Mouse (Mus musculus) heart, embryonic 11.5 days (tissue): ENCODE data around the gene Gm525. TPM values are rescaled to one million over a fixed set of nuclear protein-coding genes. Genes with fewer than 3 reads are reported as not detected.
A peak's percentile ranks its signal among the peaks of the same experiment; 100 is the strongest.

Experiments
- ATAC-seq: fragments of 200-750 bp; cut with Nextera tagmentation; replicated peaks from 2 replicates; pipeline ENCODE4 v1.8.0; 2017; ENCODE audit warnings: moderate library complexity; ENCODE audit not compliant: insufficient number of reproducible peaks, low FRiP score, low TSS enrichment
- H3K27ac ChIP-seq: fragments of 300-500 bp; sonication (generic); 2 replicates; pipeline ENCODE4 v1.5.1; 2014; ENCODE audit warnings: mild to moderate bottlenecking, low read depth, low read length
- H3K27me3 ChIP-seq: fragments of 300-500 bp; sonication (generic); 2 replicates; pipeline ENCODE4 v1.6.1; 2014; ENCODE audit warnings: mild to moderate bottlenecking, low read length, mixed read lengths; ENCODE audit not compliant: control insufficient read depth, insufficient read depth
- H3K36me3 ChIP-seq: fragments of 300-500 bp; sonication (generic); 2 replicates; pipeline ENCODE4 v1.6.1; 2014; ENCODE audit warnings: mild to moderate bottlenecking, low read length, moderate library complexity, mixed read lengths; ENCODE audit not compliant: control insufficient read depth, insufficient read depth
- H3K4me1 ChIP-seq: fragments of 300-500 bp; sonication (generic); 2 replicates; pipeline ENCODE4 v1.6.1; 2014; ENCODE audit warnings: low read length; ENCODE audit not compliant: control insufficient read depth, insufficient read depth
- H3K4me2 ChIP-seq: fragments of 300-500 bp; sonication (generic); 2 replicates; pipeline ENCODE4 v1.6.1; 2014; ENCODE audit warnings: mild to moderate bottlenecking, moderate library complexity
- H3K4me3 ChIP-seq: fragments of 300-500 bp; sonication (generic); 2 replicates; pipeline ENCODE4 v1.5.1; 2014; ENCODE audit warnings: low read depth, low read length
- H3K9ac ChIP-seq: fragments of 300-500 bp; sonication (generic); 2 replicates; pipeline ENCODE4 v1.6.1; 2014; ENCODE audit warnings: mild to moderate bottlenecking, low read depth, low read length, moderate library complexity
- H3K9me3 ChIP-seq: fragments of 300-500 bp; sonication (generic); replicated peaks from 2 replicates; pipeline ENCODE4 v1.6.1; 2016; ENCODE audit warnings: low read length; ENCODE audit not compliant: control insufficient read depth
- WGBS: fragments of 180-500 bp; shearing (Covaris S2); extraction: QIAGEN DNeasy Blood & Tissue Kit; methylation state at CpG from one replicate; pipeline ENCODE4 v1.1.7; 2014; ENCODE audit not compliant: insufficient replicate concordance; 5-methylcytosine and 5-hydroxymethylcytosine counted together
- polyA plus RNA-seq: library from polyadenylated mRNA; unstranded; fragments of >200 nt; fragmentation: Nextera tagmentation; extraction: Ambion mirVana; gene quantifications from 2 replicates; pipeline ENCODE4 v1.2.1, GENCODE M21; 2014

The Gm525 gene
- polyA plus RNA-seq, 1 experiment from 2014 or later: not detected

- 82% methylated on average over 11 of the region's 11 CpGs for WGBS
- peaks cover 12% of the 10 kb centered on the region for H3K4me1 ChIP-seq
- ATAC-seq: no peak
Measured at GRCm38 (mm10) chr11:89105823-89106222, 32.2 kb downstream of the Gm525 start.

DNA sequence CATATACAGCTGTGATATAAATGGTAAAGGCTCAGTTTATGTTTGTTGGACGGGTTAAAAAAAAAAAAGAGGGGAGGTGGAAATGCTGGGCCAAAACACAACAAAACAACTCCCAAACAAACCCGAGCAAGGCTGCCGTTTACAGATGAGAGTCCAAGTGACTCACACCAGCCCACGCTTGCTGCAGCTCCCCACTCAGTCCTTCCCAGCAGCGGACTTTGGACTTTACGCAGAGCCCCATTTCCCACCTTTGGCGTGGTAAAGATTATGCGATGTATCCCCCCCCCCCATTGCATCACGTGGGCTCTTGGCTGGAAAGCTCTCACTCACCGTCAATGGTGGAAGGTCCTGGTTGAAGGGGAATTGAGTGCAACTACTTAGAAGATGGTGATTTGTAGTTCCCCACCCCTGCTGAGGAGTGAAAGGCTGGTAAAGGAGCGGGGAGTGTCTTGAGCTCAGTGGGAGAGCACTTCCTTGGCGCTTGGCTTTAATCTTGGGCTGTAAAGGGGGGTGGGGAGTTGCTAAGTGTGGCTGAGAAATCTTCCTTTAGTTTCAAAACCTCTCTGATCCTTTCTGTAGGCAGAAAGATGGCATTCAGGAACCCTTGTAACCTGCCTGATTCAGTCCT lies 33.7 kb downstream of the Gm525 start:
- no peak for ATAC-seq
- Histone ChIP-seq H3K36me3 (no peaks in the 10 kb centered on the region), H3K9me3 (no peaks in the 10 kb centered on the region), H3K27me3 (no peaks in the 10 kb centered on the region), H3K4me3 (no peak overlapping the region), H3K9ac (no peak overlapping the region), H3K4me1 (peaks cover 8% of the 10 kb centered on the region; the same call in 1 of the 2 replicates), H3K27ac (no peak overlapping the region), H3K4me2 (no peak overlapping the region)
- 21% methylated on average over 12 of the region's 12 CpGs for WGBS

More at GRCm38 (mm10) chr11:89105823-89106222, 32.2 kb downstream of the Gm525 start:
- H3K4me3 ChIP-seq: no peak overlapping the region
- H3K27ac ChIP-seq: no peak overlapping the region
- no peaks in the 10 kb centered on the region for H3K36me3 ChIP-seq
- no peak overlapping the region for H3K4me2 ChIP-seq
- no peaks in the 10 kb centered on the region for H3K9me3 ChIP-seq
- H3K27me3 ChIP-seq: no peaks in the 10 kb centered on the region
- no peak overlapping the region for H3K9ac ChIP-seq

GRCm38 (mm10) chr11:89124411-89124810 lies 50.8 kb downstream of the Gm525 start:
- WGBS: 13% methylated on average over 13 of the region's 13 CpGs
- no peaks in the 10 kb centered on the region for H3K27me3 ChIP-seq
- H3K4me3 ChIP-seq: no peak overlapping the region
- no peak for ATAC-seq
- H3K4me2 ChIP-seq: peak overlapping the region; percentile 31; the same call in 1 of the 2 replicates
- H3K9me3 ChIP-seq: no peaks in the 10 kb centered on the region
- H3K27ac ChIP-seq: no peak overlapping the region
- peaks cover 4% of the 10 kb centered on the region; the same call in 1 of the 2 replicates for H3K4me1 ChIP-seq
- no peaks in the 10 kb centered on the region for H3K36me3 ChIP-seq
- peak overlapping the region; percentile 11 for H3K9ac ChIP-seq

- H3K4me3 ChIP-seq: no peak overlapping the region
- no peaks in the 10 kb centered on the region for H3K27me3 ChIP-seq
- H3K9me3 ChIP-seq: no peaks in the 10 kb centered on the region
- WGBS: 32% methylated on average over 4 of the region's 4 CpGs
- peaks cover 4% of the 10 kb centered on the region; the same call in 1 of the 2 replicates for H3K4me1 ChIP-seq
- H3K36me3 ChIP-seq: no peaks in the 10 kb centered on the region
- no peak overlapping the region for H3K27ac ChIP-seq
- ATAC-seq: no peak
- no peak overlapping the region for H3K9ac ChIP-seq
- no peak overlapping the region for H3K4me2 ChIP-seq
Measured at GRCm38 (mm10) chr11:89130856-89131255, 57.2 kb downstream of the Gm525 start.

DNA sequence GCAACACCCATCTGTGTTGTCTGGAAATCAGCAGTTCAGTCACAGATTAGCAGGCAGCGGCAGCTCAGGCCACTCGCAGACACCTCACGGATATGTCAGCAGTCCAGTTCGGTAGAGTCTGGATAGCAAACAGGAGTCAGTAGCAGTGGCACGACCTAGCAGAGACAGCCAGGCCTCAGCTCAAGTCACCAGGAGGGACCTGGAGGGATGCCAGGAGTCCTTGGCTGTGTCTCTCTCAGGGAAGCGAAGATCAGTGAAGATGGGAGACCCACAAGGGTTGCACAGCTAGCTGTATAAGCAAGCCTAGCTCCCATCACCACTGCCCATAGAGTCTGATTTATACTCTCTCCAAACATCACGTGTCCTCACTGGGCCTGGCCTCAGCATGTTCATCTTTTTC lies 58.8 kb downstream of the Gm525 start:
- Histone ChIP-seq H3K4me1 (peaks cover 4% of the 10 kb centered on the region; the same call in 1 of the 2 replicates), H3K27ac (no peak overlapping the region), H3K4me2 (no peak overlapping the region), H3K36me3 (no peaks in the 10 kb centered on the region), H3K9ac (no peak overlapping the region), H3K4me3 (no peak overlapping the region), H3K27me3 (no peaks in the 10 kb centered on the region), H3K9me3 (no peaks in the 10 kb centered on the region)
- WGBS: 46% methylated on average over 7 of the region's 7 CpGs
- no peak for ATAC-seq

DNA sequence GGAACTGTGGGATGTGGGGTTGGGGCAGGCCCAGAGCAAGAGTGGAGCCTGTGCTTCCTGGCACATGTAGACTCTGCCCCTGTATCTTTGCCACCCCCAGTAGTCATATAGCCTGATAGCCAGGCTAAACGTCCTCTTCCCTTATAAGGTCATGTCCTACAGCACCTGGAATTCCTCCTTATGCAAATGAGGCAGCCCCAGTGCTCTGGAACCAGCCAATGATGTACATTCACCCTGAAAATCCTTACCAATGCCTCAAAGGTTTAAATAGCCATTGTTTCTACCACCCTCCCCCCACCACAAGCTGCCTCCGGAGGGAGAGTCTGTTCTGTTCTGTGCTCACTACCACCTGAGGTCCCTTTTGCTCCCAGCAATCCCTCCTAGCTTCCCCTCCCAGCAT lies 60.6 kb downstream of the Gm525 start:
- WGBS: 59% methylated on average over 2 of the region's 2 CpGs
- ATAC-seq: no peak
- no peaks in the 10 kb centered on the region for H3K36me3 ChIP-seq

GRCm38 (mm10) chr11:89137915-89138314 lies 64.3 kb downstream of the Gm525 start:
- no peak overlapping the region for H3K9ac ChIP-seq
- H3K4me2 ChIP-seq: no peak overlapping the region
- no peaks in the 10 kb centered on the region for H3K27me3 ChIP-seq
- H3K27ac ChIP-seq: no peak overlapping the region
- 85% methylated on average over 2 of the region's 2 CpGs for WGBS
- no peaks in the 10 kb centered on the region for H3K9me3 ChIP-seq
- H3K4me1 ChIP-seq: no peaks in the 10 kb centered on the region
- H3K36me3 ChIP-seq: no peaks in the 10 kb centered on the region
- ATAC-seq: no peak
- no peak overlapping the region for H3K4me3 ChIP-seq

More for the DNA sequence above, 60.6 kb downstream of the Gm525 start:
- no peak overlapping the region for H3K4me3 ChIP-seq
- no peak overlapping the region for H3K4me2 ChIP-seq
- no peaks in the 10 kb centered on the region for H3K9me3 ChIP-seq
- H3K27ac ChIP-seq: no peak overlapping the region
- no peaks in the 10 kb centered on the region for H3K27me3 ChIP-seq
- peaks cover 4% of the 10 kb centered on the region; the same call in 1 of the 2 replicates for H3K4me1 ChIP-seq
- H3K9ac ChIP-seq: no peak overlapping the region
